Mouse (Mus musculus) adrenal gland (tissue): ENCODE measurements around the gene Sart3.

Experiments used
- intact Hi-C: fragments of 180-260 bp; cut with DNase I; formaldehyde crosslinking; loops from one replicate; pipeline ENCODE4 v1.15.1; 2025

The Sart3 gene

GRCm38 (mm10) chr5:113771213-113772162, 822 bp downstream of the Sart3 start:
- intact Hi-C loops, result loop anchor here (2.0 kb wide), 1 partner anchor 35 kb away; no protein-coding TSS in a partner anchor

- intact Hi-C loops, result no loop called here
These were observed 3.5 kb downstream of the Sart3 start for GRCm38 (mm10) chr5:113768806-113769205.

- intact Hi-C loops, result no loop called here
These were observed 6.4 kb downstream of the Sart3 start for GRCm38 (mm10) chr5:113765641-113766526.

- intact Hi-C loops, result no loop called here
These were observed 7.9 kb downstream of the Sart3 start for GRCm38 (mm10) chr5:113764426-113764825.

- intact Hi-C loops, result no loop called here
These were observed 10.7 kb downstream of the Sart3 start for GRCm38 (mm10) chr5:113761585-113761984.

- intact Hi-C loops, result no loop called here
These were observed 16.8 kb downstream of the Sart3 start for GRCm38 (mm10) chr5:113755347-113756030.

GRCm38 (mm10) chr5:113751521-113752157, 20.7 kb downstream of the Sart3 start:
- intact Hi-C loops, result no loop called here

GRCm38 (mm10) chr5:113748556-113749331, 23.6 kb downstream of the Sart3 start:
- intact Hi-C loops, result no loop called here

- intact Hi-C loops, result no loop called here
These were observed 24.7 kb downstream of the Sart3 start for GRCm38 (mm10) chr5:113747629-113748028.

GRCm38 (mm10) chr5:113737607-113738237, 34.6 kb downstream of the Sart3 start:
- intact Hi-C loops, result loop anchor here (2.0 to 10.0 kb wide), 2 partner anchors 33 to 77 kb away; no protein-coding TSS in a partner anchor

- intact Hi-C loops, result loop anchor here (2.0 to 10.0 kb wide), 2 partner anchors 34 to 78 kb away; no protein-coding TSS in a partner anchor
These were observed 35.7 kb downstream of the Sart3 start for GRCm38 (mm10) chr5:113736522-113737164.

GRCm38 (mm10) chr5:113736113-113736502, 36.2 kb downstream of the Sart3 start:
- intact Hi-C loops, result loop anchor here (2.0 to 10.0 kb wide), 2 partner anchors 35 to 79 kb away; no protein-coding TSS in a partner anchor

GRCm38 (mm10) chr5:113735345-113736112, 36.8 kb downstream of the Sart3 start, which contains the start of gene Ficd:
Gene Ficd, plus strand, starts transcription at chr5:113735803.
- intact Hi-C loops, result loop anchor here (2.0 to 10.0 kb wide), 2 partner anchors 35 to 79 kb away; no protein-coding TSS in a partner anchor

GRCm38 (mm10) chr5:113735023-113735344, 37.3 kb downstream of the Sart3 start:
- intact Hi-C loops, result loop anchor here (10.0 kb wide), 1 partner anchor 80 kb away; no protein-coding TSS in a partner anchor

GRCm38 (mm10) chr5:113734376-113734775, 37.9 kb downstream of the Sart3 start:
- intact Hi-C loops, result loop anchor here (10.0 kb wide), 1 partner anchor 80 kb away; no protein-coding TSS in a partner anchor

GRCm38 (mm10) chr5:113732182-113732581, 40.1 kb downstream of the Sart3 start:
- intact Hi-C loops, result loop anchor here (10.0 kb wide), 1 partner anchor 83 kb away; no protein-coding TSS in a partner anchor

GRCm38 (mm10) chr5:113731174-113731573, 41.1 kb downstream of the Sart3 start:
- intact Hi-C loops, result loop anchor here (10.0 kb wide), 1 partner anchor 84 kb away; no protein-coding TSS in a partner anchor
